Mouse (Mus musculus) CH12.LX (cell line): ENCODE data around the gene Rasal1. TPM values are rescaled to one million over a fixed set of nuclear protein-coding genes. Genes with fewer than 3 reads are reported as not detected.

Experiments used
- DNase-seq: peaks from one replicate; pipeline ENCODE4 v3.0.0-alpha.2; 2013; ENCODE audit errors: extremely low read depth
- H3K27ac ChIP-seq: 2 replicates; pipeline ENCODE4 v1.5.1; 2012; ENCODE audit warnings: low read depth, mild to moderate bottlenecking, control low read depth, moderate library complexity; ENCODE audit not compliant: insufficient read depth
- H3K27me3 ChIP-seq: replicated peaks from 2 replicates; pipeline ENCODE3; 2012; ENCODE audit warnings: inconsistent platforms
- H3K36me3 ChIP-seq, 2 experiments: replicated peaks in 1 of 2; 2 replicates each; pipeline versions ENCODE3 to v1.6.1; 2012; ENCODE audit warnings: inconsistent platforms in 1 of 2, low read length in 1 of 2, mild to moderate bottlenecking in 1 of 2, mixed read lengths in 1 of 2, moderate library complexity in 1 of 2; ENCODE audit not compliant: control insufficient read depth in 1 of 2, insufficient read depth in 1 of 2
- H3K4me1 ChIP-seq, 2 experiments: 2 replicates each; pipeline ENCODE4 v1.6.1; 2012; ENCODE audit warnings: inconsistent platforms in 1 of 2, moderate library complexity in 1 of 2; ENCODE audit not compliant: insufficient read depth in 2 of 2, control insufficient read depth in 1 of 2
- H3K4me2 ChIP-seq: 2 replicates; pipeline ENCODE4 v1.6.1; 2012; ENCODE audit warnings: low read depth, mild to moderate bottlenecking, control low read depth; ENCODE audit not compliant: poor library complexity, insufficient read depth, severe bottlenecking
- H3K4me3 ChIP-seq, 3 experiments: fragments of 150-350 bp in 1 of 3; sonication (generic) in 1 of 3; replicated peaks in 1 of 3; 2 replicates each; pipeline versions ENCODE3 to v1.5.1; 2011 to 2012; ENCODE audit warnings: low read depth in 2 of 3, low read length in 2 of 3, mild to moderate bottlenecking in 2 of 3, moderate library complexity in 2 of 3, control low read depth in 1 of 3, improper control_type of control experiment in 1 of 3, inconsistent platforms in 1 of 3, mixed read lengths in 1 of 3; ENCODE audit not compliant: poor library complexity in 1 of 3
- H3K79me2 ChIP-seq: replicated peaks from 2 replicates; pipeline ENCODE4 v1.6.1; 2012; ENCODE audit warnings: mild to moderate bottlenecking, moderate library complexity; ENCODE audit not compliant: control insufficient read depth, poor library complexity, insufficient read depth, severe bottlenecking; ENCODE audit errors: extremely low read depth
- H3K9ac ChIP-seq: 2 replicates; pipeline ENCODE4 v1.6.1; 2012; ENCODE audit warnings: low read depth, mild to moderate bottlenecking, control low read depth, moderate library complexity; ENCODE audit not compliant: insufficient read depth
- H3K9me3 ChIP-seq: replicated peaks from 2 replicates; pipeline ENCODE3; 2012; ENCODE audit warnings: low read length, inconsistent platforms, mixed read lengths
- BHLHE40 ChIP-seq: IDR thresholded peaks from 2 replicates; pipeline ENCODE4 v1.6.1; 2011; ENCODE audit warnings: mild to moderate bottlenecking, low read depth, low read length, improper control_type of control experiment
- CHD2 ChIP-seq: IDR thresholded peaks from 2 replicates; pipeline ENCODE4 v1.6.1; 2011; ENCODE audit warnings: low read length, improper control_type of control experiment
- E2F4 ChIP-seq: IDR thresholded peaks from 2 replicates; pipeline ENCODE4 v1.6.1; 2011; ENCODE audit warnings: low read depth, low read length, improper control_type of control experiment; ENCODE audit not compliant: insufficient replicate concordance
- ETS1 ChIP-seq: conservative IDR thresholded peaks from 2 replicates; pipeline ENCODE4 v1.6.1; 2012; ENCODE audit warnings: low read depth, mild to moderate bottlenecking, inconsistent platforms, low read length, improper control_type of control experiment, moderate library complexity
- GABPA ChIP-seq: IDR thresholded peaks from 2 replicates; pipeline ENCODE4 v1.6.1; 2012; ENCODE audit warnings: low read depth, low read length, improper control_type of control experiment, inconsistent platforms; ENCODE audit not compliant: insufficient replicate concordance
- IRF4 ChIP-seq: IDR thresholded peaks from 2 replicates; pipeline ENCODE4 v1.6.1; 2014; ENCODE audit warnings: low read depth, mild to moderate bottlenecking, inconsistent platforms, low read length, improper control_type of control experiment
- JUND ChIP-seq: conservative IDR thresholded peaks from 2 replicates; pipeline ENCODE4 v1.6.1; 2011; ENCODE audit warnings: low read depth, low read length, improper control_type of control experiment
- KAT2A ChIP-seq: IDR thresholded peaks from 2 replicates; pipeline ENCODE4 v1.6.1; 2012; ENCODE audit warnings: low read length, improper control_type of control experiment, inconsistent platforms; ENCODE audit not compliant: insufficient replicate concordance
- MAX ChIP-seq: IDR thresholded peaks from 2 replicates; pipeline ENCODE4 v1.6.1; 2011; ENCODE audit warnings: low read length, improper control_type of control experiment
- MAZ ChIP-seq: IDR thresholded peaks from 2 replicates; pipeline ENCODE4 v1.6.1; 2012; ENCODE audit warnings: low read depth, mild to moderate bottlenecking, inconsistent platforms, low read length, improper control_type of control experiment, moderate library complexity
- MEF2A ChIP-seq: IDR thresholded peaks from 2 replicates; pipeline ENCODE4 v1.6.1; 2014; ENCODE audit warnings: low read depth, mild to moderate bottlenecking, inconsistent platforms, low read length, improper control_type of control experiment, borderline replicate concordance
- MYC ChIP-seq: IDR thresholded peaks from 2 replicates; pipeline ENCODE4 v1.6.1; 2011; ENCODE audit warnings: low read depth, mild to moderate bottlenecking, improper control_type of control experiment, low read length
- NELFE ChIP-seq: IDR thresholded peaks from 2 replicates; pipeline ENCODE4 v1.6.1; 2011; ENCODE audit warnings: low read depth, low read length, improper control_type of control experiment
- POLR2A ChIP-seq: IDR thresholded peaks from 2 replicates; pipeline ENCODE4 v1.6.1; 2011; ENCODE audit warnings: low read depth, mild to moderate bottlenecking, improper control_type of control experiment, low read length
- SIN3A ChIP-seq: IDR thresholded peaks from 2 replicates; pipeline ENCODE4 v1.6.1; 2012; ENCODE audit warnings: low read length, improper control_type of control experiment, inconsistent platforms
- TCF12 ChIP-seq: IDR thresholded peaks from 2 replicates; pipeline ENCODE4 v1.6.1; 2014; ENCODE audit warnings: low read depth, mild to moderate bottlenecking, inconsistent platforms, low read length, improper control_type of control experiment
- UBTF ChIP-seq: IDR thresholded peaks from 2 replicates; pipeline ENCODE4 v1.6.1; 2012; ENCODE audit warnings: low read depth, mild to moderate bottlenecking, inconsistent platforms, low read length, improper control_type of control experiment, moderate library complexity
- dilution Hi-C: fragments of 300-500 bp; cut with MboI; formaldehyde crosslinking; loops from 2 replicates; pipeline ENCODE4 v1.14.3; 2020; ENCODE audit warnings: low sequenced_read_pairs; ENCODE audit not compliant: extremely low pct_unique_long_range_greater_than_20kb, extremely low pct_ligation_motif_present
- in situ Hi-C: fragments of 300-500 bp; cut with MboI; formaldehyde crosslinking; loops from 3 replicates; pipeline ENCODE4 v1.14.3; 2019; ENCODE audit warnings: low sequenced_read_pairs, low pct_ligation_motif_present, low pct_unique_long_range_greater_than_20kb, mixed read lengths
- polyA plus RNA-seq: library from polyadenylated mRNA; unstranded; fragments of >175 nt; gene quantifications from 2 replicates; pipeline ENCODE4 v1.2.1, GENCODE M21; 2012; ENCODE audit warnings: low read depth; ENCODE audit not compliant: insufficient read length
- total RNA-seq, 2 experiments: library from RNA; depleted of rRNA; stranded (reverse); fragments of 300-350 nt in 1 of 2; fragments of >200 nt in 1 of 2; gene quantifications; 2 replicates each; pipeline ENCODE4 v1.2.3; 2012 to 2014

Rasal1 gene
- total and polyA plus RNA-seq, 3 experiments: 11.7 to 21.4 (median 15.6) TPM

DNA sequence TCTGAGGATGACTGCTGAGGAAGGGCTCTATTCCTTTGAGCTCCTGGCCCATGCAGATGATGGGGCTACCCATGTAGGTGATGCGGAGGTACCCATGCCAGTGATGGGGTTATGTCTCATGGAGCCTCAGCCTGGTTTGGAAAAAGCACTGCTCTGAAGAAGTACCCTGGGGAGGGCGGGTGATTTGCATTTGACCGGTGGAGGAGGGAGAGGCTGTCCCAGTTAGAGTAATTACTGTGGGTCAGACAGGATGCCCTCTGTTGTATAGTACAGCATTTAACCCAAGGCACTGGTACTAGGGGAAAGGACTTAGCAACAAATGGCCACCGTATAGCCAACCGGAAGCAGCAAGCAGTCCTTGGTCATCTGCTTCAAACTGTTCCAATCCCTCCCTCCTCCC, 13.8 kb upstream of the Rasal1 start:
- Histone ChIP-seq H3K9ac (no peak overlapping the region), H3K4me1 (peaks cover 15 to 24% of the 10 kb centered on the region in 2 experiments), H3K27me3 (no peaks in the 10 kb centered on the region), H3K9me3 (peaks cover 23% of the 10 kb centered on the region), H3K36me3 (peaks cover 0 to 9% of the 10 kb centered on the region in 2 experiments), H3K4me3 (no peak overlapping the region), H3K27ac (no peak overlapping the region), H3K79me2 (no peaks in the 10 kb centered on the region), H3K4me2 (no peak overlapping the region)
- no peak for TF ChIP-seq BHLHE40
- no peak for TF ChIP-seq SIN3A
- peak; percentile 47; the same call in 1 of the 2 replicates for TF ChIP-seq MEF2A
- TF ChIP-seq JUND: no peak
- 0 out of 2 replicates have a peak, but pooled peaks have one; percentile 65 for TF ChIP-seq MAZ
- no peak for TF ChIP-seq NELFE
- peak; percentile 37; the same call in 1 of the 2 replicates for TF ChIP-seq CHD2
- TF ChIP-seq IRF4: peak; percentile 11; the same call in 1 of the 2 replicates
- 0 out of 2 replicates have a peak, but pooled peaks have one; percentile 19 for TF ChIP-seq POLR2A
- no peak for TF ChIP-seq UBTF
- no peak for TF ChIP-seq MYC
- peak; percentile 34 for TF ChIP-seq ETS1
- in situ Hi-C loops: no loop called here
- dilution Hi-C loops: no loop called here
- DNase-seq: peak; percentile 59

DNA sequence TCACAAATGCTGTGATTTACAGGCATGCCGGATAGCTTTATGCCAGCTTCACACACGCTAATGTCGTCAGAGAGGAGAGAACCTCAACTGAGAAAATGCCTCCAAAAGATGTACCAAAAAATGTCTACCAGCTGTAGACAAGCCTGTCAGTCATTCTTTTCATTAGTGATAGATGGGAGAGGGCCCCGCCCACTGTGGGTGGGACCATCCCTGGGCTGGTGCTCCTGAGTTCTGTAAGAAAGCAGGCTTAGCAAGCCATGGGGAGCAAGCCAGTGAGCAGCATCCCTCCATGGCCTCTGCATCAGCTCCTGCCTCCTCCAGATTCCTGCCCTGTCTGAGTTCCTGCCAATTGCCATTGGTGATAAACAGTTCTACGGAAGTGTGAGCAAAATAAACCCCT, 13.0 kb upstream of the Rasal1 start:
- DNase-seq: no peak
- peaks cover 0 to 6% of the 10 kb centered on the region in 2 experiments for H3K36me3 ChIP-seq
- H3K9me3 ChIP-seq: peaks cover 23% of the 10 kb centered on the region

DNA sequence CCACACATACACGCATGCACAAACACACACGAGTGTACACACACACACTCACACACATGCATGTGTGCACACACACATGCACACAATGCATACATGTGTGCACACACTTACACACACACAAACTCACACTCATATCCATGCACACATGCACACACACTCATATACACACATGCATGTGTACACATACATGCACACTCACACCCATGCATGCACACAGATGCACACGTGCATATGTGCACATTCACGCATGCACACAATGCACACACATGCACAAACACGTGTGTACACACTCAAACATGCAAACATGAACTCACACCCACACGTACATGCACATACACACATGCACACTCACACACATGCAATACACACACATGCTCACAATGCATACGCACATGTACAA, 8.5 kb upstream of the Rasal1 start:
- dilution Hi-C loops: no loop called here
- in situ Hi-C loops: no loop called here
- Histone ChIP-seq H3K9ac (no peak overlapping the region), H3K27me3 (no peaks in the 10 kb centered on the region), H3K36me3 (peaks cover 0 to 3% of the 10 kb centered on the region in 2 experiments), H3K4me3 (no peak overlapping the region), H3K4me1 (peaks cover 20 to 25% of the 10 kb centered on the region in 2 experiments), H3K79me2 (no peaks in the 10 kb centered on the region), H3K27ac (no peak overlapping the region), H3K9me3 (peaks cover 8% of the 10 kb centered on the region), H3K4me2 (no peak overlapping the region)
- no peak for DNase-seq
- TF ChIP-seq KAT2A: no peak
- TF ChIP-seq E2F4: no peak
- TF ChIP-seq TCF12: no peak
- TF ChIP-seq SIN3A: no peak
- no peak for TF ChIP-seq ETS1
- no peak for TF ChIP-seq GABPA

More for the DNA sequence above, 13.0 kb upstream of the Rasal1 start:
- in situ Hi-C loops: no loop called here
- no peak overlapping the region for H3K4me3 ChIP-seq
- H3K27ac ChIP-seq: no peak overlapping the region
- H3K4me2 ChIP-seq: no peak overlapping the region
- no peaks in the 10 kb centered on the region for H3K79me2 ChIP-seq
- H3K4me1 ChIP-seq: peaks cover 19 to 24% of the 10 kb centered on the region in 2 experiments
- dilution Hi-C loops: no loop called here
- H3K27me3 ChIP-seq: no peaks in the 10 kb centered on the region
- no peak overlapping the region for H3K9ac ChIP-seq
- no peak for TF ChIP-seq ETS1
- no peak for TF ChIP-seq MAX
- no peak for TF ChIP-seq MYC
